ENCODE assay signal across 8 mouse cellular contexts in genomic region chr3:88623346-88624135, GRCm38 (mm10). TPM values are rescaled to one million over a fixed set of nuclear protein-coding genes. Genes with fewer than 3 reads are reported as not detected.
A peak's percentile ranks its signal among the peaks of the same experiment; 100 is the strongest.
DNase-seq lines count a peak whose midpoint lies in the region; ATAC-seq and TF ChIP-seq lines count a peak whose summit lies in the region.

No protein-coding gene starts in this region.

- H3K27ac ChIP-seq in CH12.LX (ENCODE audit: insufficient read depth, low read depth), result no peak overlapping the region
- H3K27ac ChIP-seq in embryonic facial prominence, embryonic 13.5 days, result peak overlapping the region; percentile 98
- peak overlapping the region; percentile 97 for H3K27ac ChIP-seq in hindbrain, embryonic 14.5 days

- H3K9me3 ChIP-seq in CH12.LX (replicated peaks; ENCODE audit: low read length), result no peaks in the 10 kb centered on the region
- no peaks in the 10 kb centered on the region for H3K9me3 ChIP-seq in embryonic facial prominence, embryonic 13.5 days
- no peaks in the 10 kb centered on the region for H3K9me3 ChIP-seq in hindbrain, embryonic 14.5 days (ENCODE audit: control insufficient read depth, low read length)

- no peak for ATAC-seq in embryonic facial prominence, embryonic 13.5 days (ENCODE audit: insufficient number of reproducible peaks, insufficient read depth, low FRiP score, low TSS enrichment, low read depth)
- ATAC-seq in hindbrain, embryonic 14.5 days (ENCODE audit: low FRiP score), result no peak

- H3K4me1 ChIP-seq in CH12.LX (ENCODE audit: control insufficient read depth in 1 of 2, insufficient read depth in 2 of 2), result peaks cover 17 to 67% of the 10 kb centered on the region in 2 experiments
- peaks cover 53% of the 10 kb centered on the region for H3K4me1 ChIP-seq in embryonic facial prominence, embryonic 13.5 days
- H3K4me1 ChIP-seq in hindbrain, embryonic 14.5 days (replicated peaks; ENCODE audit: control insufficient read depth, insufficient read depth, low read length), result peaks cover 46% of the 10 kb centered on the region
- peaks cover 48% of the 10 kb centered on the region for H3K4me1 ChIP-seq in lung, adult 2 months (ENCODE audit: control insufficient read depth, insufficient read depth, low read length)

- peak overlapping the region; percentile 97 for H3K9ac ChIP-seq in CH12.LX (ENCODE audit: insufficient read depth, low read depth)
- H3K9ac ChIP-seq in embryonic facial prominence, embryonic 13.5 days, result peak overlapping the region; percentile 97
- H3K9ac ChIP-seq in hindbrain, embryonic 14.5 days, result peak overlapping the region; percentile 99

- dilution Hi-C loops in CH12.LX (cut with MboI; ENCODE audit: extremely low pct_ligation_motif_present, extremely low pct_unique_long_range_greater_than_20kb, low sequenced_read_pairs), result no loop called here

- TF ChIP-seq CTCF in CH12.LX (conservative IDR thresholded peaks at IDR 0.05 in 1 of 2, IDR thresholded peaks at IDR 0.05 in 1 of 2; ENCODE audit: low read depth in 2 of 2, low read length in 2 of 2), result no peak
- TF ChIP-seq CTCF in lung, adult 2 months (IDR thresholded peaks at IDR 0.05; ENCODE audit: insufficient read depth, low read length), result no peak

- peak overlapping the region; percentile 78 for H3K4me2 ChIP-seq in CH12.LX (ENCODE audit: insufficient read depth, low read depth, poor library complexity, severe bottlenecking)
- H3K4me2 ChIP-seq in embryonic facial prominence, embryonic 13.5 days, result peak overlapping the region; percentile 91
- H3K4me2 ChIP-seq in hindbrain, embryonic 14.5 days (replicated peaks), result peak overlapping the region; percentile 98

- no peak for TF ChIP-seq POLR2A in CH12.LX (IDR thresholded peaks at IDR 0.05; ENCODE audit: low read depth, low read length)
- TF ChIP-seq POLR2A in lung, adult 2 months (IDR thresholded peaks at IDR 0.05; ENCODE audit: borderline replicate concordance, extremely low read depth, low read depth, low read length), result no peak; the same call in 1 of the 2 replicates

- peak overlapping the region; percentile 44 to 88 (median 88) for H3K4me3 ChIP-seq in CH12.LX (replicated peaks in 1 of 3; ENCODE audit: low read depth in 2 of 3, low read length in 2 of 3, poor library complexity in 1 of 3)
- peak overlapping the region; percentile 96 for H3K4me3 ChIP-seq in embryonic facial prominence, embryonic 13.5 days
- H3K4me3 ChIP-seq in hindbrain, embryonic 14.5 days (replicated peaks; ENCODE audit: low read length), result peak overlapping the region; percentile 70
- peak overlapping the region; percentile 51 for H3K4me3 ChIP-seq in lung, adult 2 months (replicated peaks; ENCODE audit: extremely low read depth, low read depth, low read length)

- TF ChIP-seq EP300 in CH12.LX (IDR thresholded peaks at IDR 0.05; ENCODE audit: low read length), result 0 out of 2 replicates have a peak, but pooled peaks have one; percentile 18

- H3K36me3 ChIP-seq in CH12.LX (replicated peaks in 1 of 2; ENCODE audit: control insufficient read depth in 1 of 2, insufficient read depth in 1 of 2, low read length in 1 of 2), result peaks cover 15 to 45% of the 10 kb centered on the region in 2 experiments
- H3K36me3 ChIP-seq in embryonic facial prominence, embryonic 13.5 days, result peaks cover 23% of the 10 kb centered on the region
- H3K36me3 ChIP-seq in hindbrain, embryonic 14.5 days (replicated peaks; ENCODE audit: control insufficient read depth, insufficient read depth), result peaks cover 21% of the 10 kb centered on the region; the same call in 1 of the 2 replicates

- peaks cover 72% of the 10 kb centered on the region for H3K79me2 ChIP-seq in CH12.LX (replicated peaks; ENCODE audit: control insufficient read depth, extremely low read depth, insufficient read depth, poor library complexity, severe bottlenecking)

- peak; percentile 69 for DNase-seq in cerebellum, adult 9-11 months
- no peak for DNase-seq in cerebellum, adult 8-10 months
- DNase-seq in CH12.LX (ENCODE audit: extremely low read depth), result no peak
- DNase-seq in hindbrain, embryonic 14.5 days (ENCODE audit: low spot score), result peak; percentile 53
- no peak for DNase-seq in lung, adult 2 months
- DNase-seq in retina, postnatal 1 day, result peak; percentile 63
- no peak for DNase-seq in urinary bladder, adult 18-20 months (ENCODE audit: low spot score in 2 of 2)

- WGBS in embryonic facial prominence, embryonic 13.5 days, result 3% methylated on average over 15 of the region's 15 CpGs
- 0% methylated on average over 15 of the region's 15 CpGs for WGBS in hindbrain, embryonic 14.5 days
- WGBS in lung, adult 2 months, result 4% methylated on average over 15 of the region's 15 CpGs

- in situ Hi-C loops in CH12.LX (cut with MboI; ENCODE audit: low pct_ligation_motif_present, low pct_unique_long_range_greater_than_20kb, low sequenced_read_pairs), result loop anchor here (25.0 kb wide), 1 partner anchor 114 kb away; no protein-coding TSS in a partner anchor

- no peaks in the 10 kb centered on the region for H3K27me3 ChIP-seq in CH12.LX (replicated peaks)
- no peaks in the 10 kb centered on the region for H3K27me3 ChIP-seq in embryonic facial prominence, embryonic 13.5 days
- no peaks in the 10 kb centered on the region for H3K27me3 ChIP-seq in hindbrain, embryonic 14.5 days (ENCODE audit: control insufficient read depth, insufficient read depth, low read length)

- no peak for TF ChIP-seq RAD21 in CH12.LX (IDR thresholded peaks at IDR 0.05; ENCODE audit: low read depth, low read length)

TF ChIP-seq in CH12.LX, 34 proteins besides CTCF, POLR2A, EP300 and RAD21:
- TF ChIP-seq MAZ (IDR thresholded peaks at IDR 0.05; ENCODE audit: low read depth, low read length) (0 out of 2 replicates have a peak, but pooled peaks have one; percentile 46), NELFE (IDR thresholded peaks at IDR 0.05; ENCODE audit: low read depth, low read length) (no peak), MEF2A (IDR thresholded peaks at IDR 0.05; ENCODE audit: borderline replicate concordance, low read depth, low read length) (0 out of 2 replicates have a peak, but pooled peaks have one; percentile 18), CHD2 (IDR thresholded peaks at IDR 0.05; ENCODE audit: low read length) (0 out of 2 replicates have a peak, but pooled peaks have one; percentile 46), MXI1 (IDR thresholded peaks at IDR 0.05; ENCODE audit: low read depth, low read length) (peak; percentile 35; the same call in 1 of the 2 replicates)

RNA-seq across cellular contexts. Expression of gene Arhgef2, which starts 17.8 kb away (rescaled TPM):
- 40.0 and 43.9 TPM in 2 replicates for total RNA-seq in CH12.LX (2012; rRNA removed)
- total RNA-seq in CH12.LX (2014; rRNA removed), result 15.0 and 18.5 TPM in 2 replicates
- 31.4 and 43.1 TPM in 2 replicates for polyA plus RNA-seq in CH12.LX (2012; ENCODE audit: insufficient read length, low read depth)
- 91.6 and 99.4 TPM in 2 replicates for polyA plus RNA-seq in embryonic facial prominence, embryonic 13.5 days (2015; fragmentation: Nextera tagmentation; extraction: Ambion mirVana)
- 96.0 and 115 TPM in 2 replicates for polyA plus RNA-seq in hindbrain, embryonic 14.5 days (2014; fragmentation: Nextera tagmentation; extraction: Ambion mirVana)
- polyA plus RNA-seq in lung, adult 2 months (2012; rRNA removed), result 186 and 233 TPM in 2 replicates

RNA-seq across cellular contexts. Expression of gene Rxfp4, which starts 29.4 kb away (rescaled TPM):
- total RNA-seq in CH12.LX (2012; rRNA removed) (0.08 TPM in 1 of 2 replicates, not detected in the other), CH12.LX (2014; rRNA removed) (not detected in 2 replicates)
- not detected in 2 replicates for polyA plus RNA-seq in CH12.LX (2012; ENCODE audit: insufficient read length, low read depth)
- not detected in 2 replicates for polyA plus RNA-seq in embryonic facial prominence, embryonic 13.5 days (2015; fragmentation: Nextera tagmentation; extraction: Ambion mirVana)
- not detected in 2 replicates for polyA plus RNA-seq in hindbrain, embryonic 14.5 days (2014; fragmentation: Nextera tagmentation; extraction: Ambion mirVana)
- polyA plus RNA-seq in lung, adult 2 months (2012; rRNA removed), result 0.41 and 0.76 TPM in 2 replicates

RNA-seq across cellular contexts. Expression of gene Ssr2, which starts 47.9 kb away (rescaled TPM):
- total RNA-seq in CH12.LX (2012; rRNA removed), result 364 and 435 TPM in 2 replicates
- total RNA-seq in CH12.LX (2014; rRNA removed), result 325 and 377 TPM in 2 replicates
- 307 and 346 TPM in 2 replicates for polyA plus RNA-seq in CH12.LX (2012; ENCODE audit: insufficient read length, low read depth)
- 259 and 274 TPM in 2 replicates for polyA plus RNA-seq in embryonic facial prominence, embryonic 13.5 days (2015; fragmentation: Nextera tagmentation; extraction: Ambion mirVana)
- polyA plus RNA-seq in hindbrain, embryonic 14.5 days (2014; fragmentation: Nextera tagmentation; extraction: Ambion mirVana), result 117 and 129 TPM in 2 replicates
- 139 and 188 TPM in 2 replicates for polyA plus RNA-seq in lung, adult 2 months (2012; rRNA removed)

Comparison
In these comparisons a context has a peak if more than half of its experiments do, and no peak if none do; other contexts are left out.
1. DNase-seq: peak in cerebellum, adult 9-11 months (single experiment), hindbrain, embryonic 14.5 days (single experiment) and retina, postnatal 1 day (single experiment); none in cerebellum, adult 8-10 months (single experiment), CH12.LX (single experiment), lung, adult 2 months (single experiment) and urinary bladder, adult 18-20 months (0 of 2).
2. Peak in every context shown above with its lines, with median percentiles within 50 percentile points of each other: H3K4me2 ChIP-seq, H3K4me3 ChIP-seq and H3K9ac ChIP-seq.